Mouse (Mus musculus) small intestine, adult 2 months (tissue): ENCODE results near the gene Marveld2. TPM values are rescaled to one million over a fixed set of nuclear protein-coding genes. Genes with fewer than 3 reads are reported as not detected.
A peak's percentile ranks its signal among the peaks of the same experiment; 100 is the strongest.

Source experiments
- H3K27ac ChIP-seq: fragments of 200-500 bp; 2 replicates; pipeline ENCODE4 v1.5.1; 2012; ENCODE audit warnings: low read depth, low read length, control low read depth, inconsistent platforms; ENCODE audit not compliant: insufficient read depth
- H3K27me3 ChIP-seq: fragments of 200-500 bp; 2 replicates; pipeline ENCODE4 v1.6.1; 2012; ENCODE audit warnings: mild to moderate bottlenecking, moderate library complexity, low read length, inconsistent platforms; ENCODE audit not compliant: control insufficient read depth, insufficient read depth
- H3K36me3 ChIP-seq: fragments of 200-500 bp; 2 replicates; pipeline ENCODE4 v1.6.1; 2012; ENCODE audit warnings: mild to moderate bottlenecking, low read length, control low read depth, inconsistent platforms; ENCODE audit not compliant: control insufficient read depth, insufficient read depth
- H3K4me1 ChIP-seq: fragments of 200-500 bp; 2 replicates; pipeline ENCODE4 v1.6.1; 2012; ENCODE audit warnings: low read length, inconsistent platforms, mixed read lengths; ENCODE audit not compliant: control insufficient read depth, insufficient read depth, insufficient read length
- H3K4me3 ChIP-seq: fragments of 200-500 bp; 2 replicates; pipeline ENCODE4 v1.5.1; 2012; ENCODE audit warnings: low read depth, mild to moderate bottlenecking, control low read depth, inconsistent platforms, low read length, moderate library complexity
- CTCF ChIP-seq: fragments of 200-500 bp; IDR thresholded peaks from 2 replicates; pipeline ENCODE4 v1.5.1; 2012; ENCODE audit warnings: low read depth, mild to moderate bottlenecking, control low read depth, inconsistent platforms, low read length, moderate library complexity, mixed read lengths; ENCODE audit not compliant: insufficient replicate concordance, insufficient read length; ENCODE audit errors: extremely low read depth
- POLR2A ChIP-seq: fragments of 200-500 bp; IDR thresholded peaks from 2 replicates; pipeline ENCODE4 v1.6.1; 2012; ENCODE audit warnings: low read depth, mild to moderate bottlenecking, control low read depth, inconsistent platforms, low read length, moderate library complexity
- WGBS: fragments of 180-500 bp; shearing (Covaris S2); methylation state at CpG from one replicate; pipeline ENCODE4 v1.1.7; 2018; 5-methylcytosine and 5-hydroxymethylcytosine counted together
- polyA plus RNA-seq: library from polyadenylated mRNA; depleted of rRNA; stranded (reverse); fragments of >200 nt; gene quantifications from 2 replicates; pipeline ENCODE4 v1.2.3, GENCODE M21; 2012; rRNA removed

Marveld2 gene
- polyA plus RNA-seq, 1 experiment, result 18.3 TPM

GRCm38 (mm10) chr13:100552369-100553041 is 64.3 kb downstream of the Marveld2 start, which contains the start of gene Ocln:
TSS of gene Ocln (minus strand) at chr13:100552718.
- H3K4me3 ChIP-seq, result peak within 1 kb of the TSS; percentile 68
- WGBS, result under 1% methylated on average over 45 of the region's 45 CpGs
- TF ChIP-seq POLR2A, result no peak; the same call in 1 of the 2 replicates
- no peak for TF ChIP-seq CTCF

GRCm38 (mm10) chr13:100552009-100552368 is 64.8 kb downstream of the Marveld2 start:
- peak overlapping the region; percentile 68 for H3K4me3 ChIP-seq
- peaks cover 5% of the 10 kb centered on the region for H3K4me1 ChIP-seq
- peak overlapping the region; percentile 69 for H3K27ac ChIP-seq
- H3K36me3 ChIP-seq, result no peaks in the 10 kb centered on the region
- WGBS, result 1% methylated on average over 35 of the region's 35 CpGs
- 0 out of 2 replicates have a peak, but pooled peaks cover 4% of the 10 kb centered on the region for H3K27me3 ChIP-seq
- no peak for TF ChIP-seq POLR2A
- TF ChIP-seq CTCF, result no peak

More at GRCm38 (mm10) chr13:100552369-100553041, 64.3 kb downstream of the Marveld2 start, which contains the start of gene Ocln:
- Histone ChIP-seq H3K36me3 (no peaks in the 10 kb centered on the region), H3K27me3 (0 out of 2 replicates have a peak, but pooled peaks cover 4% of the 10 kb centered on the region), H3K4me1 (peaks cover 5% of the 10 kb centered on the region), H3K27ac (peak within 1 kb of the TSS; percentile 69)

GRCm38 (mm10) chr13:100551371-100552008 is 65.3 kb downstream of the Marveld2 start:
- WGBS, result under 1% methylated on average over 41 of the region's 41 CpGs

GRCm38 (mm10) chr13:100547269-100547668 is 69.5 kb downstream of the Marveld2 start:
- no peak overlapping the region for H3K27ac ChIP-seq

More at GRCm38 (mm10) chr13:100551371-100552008, 65.3 kb downstream of the Marveld2 start:
- H3K27ac ChIP-seq, result peak overlapping the region; percentile 69
- peak overlapping the region; percentile 68 for H3K4me3 ChIP-seq
- H3K36me3 ChIP-seq, result no peaks in the 10 kb centered on the region
- TF ChIP-seq CTCF, result no peak
- TF ChIP-seq POLR2A, result no peak; the same call in 1 of the 2 replicates
- H3K4me1 ChIP-seq, result peaks cover 6% of the 10 kb centered on the region
- 0 out of 2 replicates have a peak, but pooled peaks cover 4% of the 10 kb centered on the region for H3K27me3 ChIP-seq

More at GRCm38 (mm10) chr13:100547269-100547668, 69.5 kb downstream of the Marveld2 start:
- Histone ChIP-seq H3K4me1 (peaks cover 16% of the 10 kb centered on the region), H3K27me3 (0 out of 2 replicates have a peak, but pooled peaks cover 4% of the 10 kb centered on the region), H3K4me3 (no peak overlapping the region), H3K36me3 (no peaks in the 10 kb centered on the region)
- no peak for TF ChIP-seq POLR2A
- TF ChIP-seq CTCF, result no peak
- WGBS, result 65% methylated on average over 5 of the region's 5 CpGs

Other genes with a start within 250 kb of the Marveld2 start
- 3.7 and 7.6 TPM in 2 replicates for gene Naip1, start 164.1 kb downstream of the Marveld2 start, polyA plus RNA-seq
- 4.3 and 9.1 TPM in 2 replicates for gene Gtf2h2, start 124.4 kb downstream of the Marveld2 start, polyA plus RNA-seq
- 7.4 and 23.3 TPM in 2 replicates for gene Ocln, start 64.3 kb downstream of the Marveld2 start, polyA plus RNA-seq
- 5.5 and 10.0 TPM in 2 replicates for gene Ak6, start 34.0 kb upstream of the Marveld2 start, polyA plus RNA-seq
- 0.42 and 0.75 TPM in 2 replicates for gene Rad17, start 34.1 kb upstream of the Marveld2 start, polyA plus RNA-seq
- gene Taf9, start 34.6 kb upstream of the Marveld2 start, polyA plus RNA-seq, result 0.13 and 0.63 TPM in 2 replicates
- 0.39 and 0.41 TPM in 2 replicates for gene Ccdc125, start 52.7 kb upstream of the Marveld2 start, polyA plus RNA-seq
- 2.9 and 6.9 TPM in 2 replicates for gene Cdk7, start 114.0 kb upstream of the Marveld2 start, polyA plus RNA-seq
- gene Mrps36, start 127.7 kb upstream of the Marveld2 start, polyA plus RNA-seq, result 28.9 and 50.7 TPM in 2 replicates
- gene Cenph, start 158.9 kb upstream of the Marveld2 start, polyA plus RNA-seq, result 0.33 TPM in 1 of 2 replicates, not detected in the other
- gene Ccnb1, start 169.6 kb upstream of the Marveld2 start, polyA plus RNA-seq, result 4.3 and 11.2 TPM in 2 replicates
- 14.0 and 24.7 TPM in 2 replicates for gene Slc30a5, start 216.5 kb upstream of the Marveld2 start, polyA plus RNA-seq